Mouse (Mus musculus) ovary, postnatal 14 days (tissue): ENCODE data around the gene Wasf3.
"Not testable (repeated sequence)": the region's sequence is repeated elsewhere in the genome, so short reads cannot be mapped to it uniquely, and the experiment has no call there.

ENCODE experiments used
- DNase-seq: peaks from one replicate; pipeline ENCODE4 v3.0.0; 2022; ENCODE audit warnings: low spot score

Wasf3 gene

DNA sequence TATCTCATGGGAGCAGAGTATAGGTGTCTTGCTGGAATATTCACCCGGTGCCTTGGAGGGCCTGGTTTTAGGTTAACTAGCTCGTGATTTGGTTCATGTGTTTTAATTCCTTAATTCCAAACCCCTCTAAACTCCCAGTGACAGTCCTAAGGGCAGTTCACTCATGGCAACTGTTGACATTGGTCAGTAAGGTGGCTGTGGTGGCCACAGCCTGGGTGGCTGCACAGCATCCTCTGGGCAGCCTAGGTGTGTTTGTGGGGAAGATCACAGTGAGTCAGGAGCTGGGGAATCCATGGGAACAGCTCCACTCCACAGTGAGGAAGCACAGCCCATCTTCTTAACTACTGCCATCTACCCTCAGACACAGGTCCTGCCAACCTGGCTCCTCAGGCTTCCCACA lies 61.8 kb downstream of the Wasf3 start:
- DNase-seq: no peak

DNA sequence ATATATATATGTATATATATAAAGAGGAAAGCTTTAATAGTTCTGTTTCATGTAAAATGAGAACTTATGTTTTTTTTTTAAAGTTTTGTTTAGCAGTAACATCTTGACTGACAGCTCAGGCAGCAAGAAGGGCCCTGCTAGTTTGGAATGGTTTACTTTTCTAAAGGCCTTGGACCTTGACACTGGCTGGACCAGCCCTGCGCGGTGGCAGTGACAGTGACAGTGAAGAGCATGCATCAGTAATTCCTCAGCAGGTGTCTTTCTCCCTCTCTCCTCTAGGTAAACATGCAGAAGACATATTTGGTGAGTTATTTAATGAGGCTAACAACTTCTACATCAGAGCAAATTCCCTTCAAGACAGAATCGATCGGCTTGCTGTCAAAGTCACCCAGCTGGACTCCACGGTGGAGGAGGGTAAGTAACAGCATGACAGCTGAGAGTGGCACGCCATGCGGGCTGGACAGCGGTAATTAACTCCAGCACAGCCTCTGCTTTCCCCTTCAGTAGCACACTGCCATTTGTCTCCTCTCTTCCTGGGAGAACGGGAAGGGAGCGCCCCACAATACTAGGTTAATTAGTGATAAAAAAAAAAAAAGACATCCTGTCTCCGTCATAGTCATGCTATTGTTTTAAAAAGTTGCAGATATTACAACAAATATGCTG lies 66.9 kb downstream of the Wasf3 start:
- DNase-seq: no peak

DNA sequence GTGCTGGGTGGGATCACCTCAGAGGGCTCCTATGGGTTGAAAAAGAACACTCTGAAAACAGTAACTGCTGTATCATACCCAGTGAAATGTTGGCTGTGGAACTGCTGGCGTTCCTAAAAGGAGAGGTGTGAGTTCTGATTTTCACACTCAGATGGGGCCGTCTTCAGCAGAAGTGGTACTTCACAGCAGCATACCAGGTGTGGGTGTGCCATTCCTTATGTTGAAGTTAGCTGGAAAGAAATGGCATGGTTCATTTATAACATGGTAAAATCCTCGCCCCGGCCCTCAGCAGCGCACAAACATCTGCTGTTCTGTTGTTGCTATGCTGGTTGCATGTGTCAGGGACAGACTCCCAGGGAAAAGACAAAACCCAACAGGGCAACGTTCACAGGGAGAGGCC lies 68.8 kb downstream of the Wasf3 start:
- DNase-seq: no peak

DNA sequence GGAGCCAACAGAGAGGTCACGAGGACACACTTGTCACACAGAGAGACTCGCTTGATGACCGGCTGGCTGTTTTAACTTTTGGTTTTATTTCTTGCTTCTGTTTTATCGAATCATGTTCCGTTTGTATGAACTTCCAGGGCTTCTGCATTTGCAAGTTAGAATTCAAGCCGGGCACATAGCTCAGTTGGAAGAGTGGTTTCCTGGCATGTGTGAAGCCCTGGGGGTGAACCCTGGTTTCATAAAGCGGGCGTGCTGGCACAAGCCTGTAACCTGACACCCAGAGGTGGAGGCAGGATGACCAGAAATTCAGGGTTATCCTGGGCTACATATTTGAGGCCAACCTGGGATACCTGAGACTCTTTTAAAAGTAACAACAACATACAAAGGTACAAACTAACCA lies 76.8 kb downstream of the Wasf3 start:
- no peak for DNase-seq

DNA sequence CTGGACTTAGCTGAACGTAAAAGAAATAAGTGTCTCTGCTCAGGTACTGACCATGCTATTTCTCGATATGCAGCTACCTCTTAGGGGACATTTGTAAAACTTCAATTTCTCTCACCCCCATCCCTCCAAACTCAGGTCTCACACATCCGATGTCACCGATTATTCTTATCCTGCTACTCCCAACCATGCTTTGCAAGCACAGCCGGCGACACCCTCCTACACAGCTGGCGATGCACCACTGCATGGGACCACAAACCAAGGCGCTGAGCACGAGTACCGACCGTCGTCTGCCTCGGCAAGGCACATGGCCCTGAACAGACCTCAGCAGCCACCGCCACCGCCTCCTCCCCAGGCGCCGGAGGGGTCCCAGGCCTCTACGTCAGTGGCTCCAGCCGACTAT lies 81.9 kb downstream of the Wasf3 start:
- no peak for DNase-seq

DNA sequence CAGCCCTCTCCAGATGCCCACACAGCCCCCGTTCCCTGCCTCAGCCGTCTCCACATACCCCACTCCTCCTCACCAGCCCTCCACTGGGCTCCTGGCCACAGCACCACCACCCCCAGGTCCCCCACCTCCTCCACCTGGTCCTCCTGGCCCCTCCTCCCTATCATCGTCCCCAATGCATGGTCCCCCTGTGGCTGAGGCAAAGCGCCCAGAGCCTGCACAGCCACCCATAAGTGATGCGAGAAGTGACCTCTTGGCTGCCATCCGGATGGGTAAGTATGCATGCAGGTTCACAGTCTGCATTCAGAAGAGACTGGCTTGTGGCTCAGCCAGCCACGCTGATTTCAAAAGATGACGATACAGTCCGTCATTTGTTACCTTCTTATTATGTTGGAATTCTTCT lies 83.5 kb downstream of the Wasf3 start:
- DNase-seq: no peak

DNA sequence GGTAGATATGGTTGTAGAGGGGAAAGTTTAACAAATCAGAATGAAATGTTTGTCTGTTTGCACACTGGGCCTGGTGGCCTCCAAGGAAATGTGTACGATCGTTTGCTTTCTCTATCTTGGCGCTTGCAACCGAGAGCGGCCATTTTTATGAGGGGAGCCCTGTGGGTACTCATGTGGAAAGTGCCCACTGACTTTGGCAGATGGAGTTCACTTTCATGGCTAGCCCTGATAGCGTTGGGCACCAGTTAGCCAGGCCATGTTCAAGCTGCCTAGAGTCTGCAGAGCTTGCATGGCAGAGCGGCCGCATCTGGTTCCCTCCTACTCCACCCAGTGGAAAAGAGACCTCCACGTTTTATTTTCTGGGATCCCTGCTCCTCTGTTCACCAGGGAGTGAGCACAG lies 86.0 kb downstream of the Wasf3 start:
- no peak for DNase-seq

DNA sequence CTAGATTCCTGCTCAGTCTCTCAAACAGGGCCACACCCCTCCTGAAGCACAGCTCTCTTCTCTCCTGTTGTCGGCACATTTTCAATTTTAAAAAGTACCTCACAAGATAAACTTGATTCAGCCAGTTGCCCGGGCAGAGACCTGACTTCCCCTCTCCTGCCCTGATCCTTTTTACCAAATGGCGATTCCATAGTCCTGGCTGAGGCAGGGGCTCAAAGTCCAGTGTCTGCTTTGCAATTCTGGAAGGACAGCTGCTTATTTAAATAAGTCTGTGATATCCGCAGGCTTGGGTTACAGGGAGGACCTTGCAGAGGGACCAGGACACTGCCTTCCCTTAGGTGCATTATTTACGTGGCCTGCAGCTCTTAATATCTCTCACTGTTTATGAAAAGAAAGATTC lies 86.5 kb downstream of the Wasf3 start:
- DNase-seq: no peak

DNA sequence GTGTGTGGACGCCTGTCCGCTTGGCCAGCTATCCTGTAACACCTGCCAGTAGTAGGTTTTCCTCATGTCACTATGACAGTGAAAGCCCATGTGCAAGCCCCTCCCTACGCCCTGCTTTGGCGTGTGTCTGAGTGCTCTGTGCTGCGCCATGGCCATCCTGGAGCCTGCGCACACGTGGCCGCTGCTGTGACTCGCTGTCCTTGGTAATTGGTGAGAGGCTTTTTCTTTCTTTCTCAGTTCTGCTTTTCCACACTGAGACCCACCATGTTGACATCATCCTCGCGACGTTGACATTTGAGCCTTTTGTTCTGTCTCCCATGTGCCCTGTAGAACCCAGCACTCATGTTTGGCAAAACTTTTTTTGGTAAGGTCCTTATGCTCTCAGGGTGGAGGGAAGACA lies 87.0 kb downstream of the Wasf3 start:
- no peak for DNase-seq

DNA sequence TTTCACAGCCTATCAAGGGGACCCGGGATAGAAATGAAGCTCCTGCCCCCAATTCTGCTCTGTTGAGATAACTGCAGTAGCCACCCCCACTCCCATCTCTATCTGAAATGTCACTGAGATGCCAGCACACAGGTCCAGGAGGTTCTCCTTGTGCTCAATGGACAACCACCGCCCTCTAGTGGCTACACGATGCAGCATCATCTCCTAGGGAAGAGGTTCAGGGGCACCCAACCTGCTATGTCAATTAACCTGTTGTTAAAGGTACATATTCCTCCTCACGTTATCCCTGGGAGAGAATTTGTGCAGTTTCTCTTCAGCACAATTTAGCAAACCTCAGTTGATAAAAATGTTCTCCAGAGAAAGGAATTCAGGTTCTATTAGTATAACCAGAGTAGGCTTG lies 94.8 kb downstream of the Wasf3 start:
- DNase-seq: peak; percentile 12

DNA sequence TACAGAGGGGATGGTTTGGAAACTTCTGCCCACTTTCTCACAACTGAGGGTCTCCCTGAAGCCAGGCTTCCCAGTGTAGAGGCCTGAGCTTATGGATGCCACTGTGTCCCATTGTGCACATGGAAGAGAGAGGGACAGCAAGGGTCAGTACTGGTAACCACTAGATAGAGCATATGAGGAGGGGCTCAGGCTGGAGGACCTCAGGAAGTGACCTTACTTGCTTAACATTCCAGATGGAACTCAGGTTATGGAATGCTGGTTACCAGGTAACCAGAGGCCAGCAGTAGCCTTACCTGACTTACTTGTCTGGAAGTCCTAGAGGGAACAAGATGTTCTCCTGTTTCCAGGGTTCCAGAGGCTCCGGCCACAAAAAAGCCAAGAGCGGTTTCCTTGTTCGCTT lies 96.9 kb downstream of the Wasf3 start, which contains the start of gene Gm6408:
Gene Gm6408, plus strand, starts transcription at position 301 of the 400 bp plus-strand sequence.
- DNase-seq: not testable (repeated sequence)

DNA sequence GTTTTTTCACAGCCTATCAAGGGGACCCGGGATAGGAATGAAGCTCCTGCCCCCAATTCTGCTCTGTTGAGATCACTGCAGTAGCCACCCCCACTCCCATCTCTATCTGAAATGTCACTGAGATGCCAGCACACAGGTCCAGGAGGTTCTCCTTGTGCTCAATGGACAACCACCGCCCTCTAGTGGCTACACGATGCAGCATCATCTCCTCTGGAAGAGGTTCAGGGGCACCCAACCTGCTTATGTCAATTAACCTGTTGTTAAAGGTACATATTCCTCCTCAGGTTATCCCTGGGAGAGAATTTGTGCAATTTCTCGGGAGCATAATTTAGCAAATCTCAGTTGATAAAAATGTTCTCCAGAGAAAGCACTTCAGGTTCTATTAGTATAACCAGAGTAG lies 104.2 kb downstream of the Wasf3 start:
- peak; percentile 5 for DNase-seq

DNA sequence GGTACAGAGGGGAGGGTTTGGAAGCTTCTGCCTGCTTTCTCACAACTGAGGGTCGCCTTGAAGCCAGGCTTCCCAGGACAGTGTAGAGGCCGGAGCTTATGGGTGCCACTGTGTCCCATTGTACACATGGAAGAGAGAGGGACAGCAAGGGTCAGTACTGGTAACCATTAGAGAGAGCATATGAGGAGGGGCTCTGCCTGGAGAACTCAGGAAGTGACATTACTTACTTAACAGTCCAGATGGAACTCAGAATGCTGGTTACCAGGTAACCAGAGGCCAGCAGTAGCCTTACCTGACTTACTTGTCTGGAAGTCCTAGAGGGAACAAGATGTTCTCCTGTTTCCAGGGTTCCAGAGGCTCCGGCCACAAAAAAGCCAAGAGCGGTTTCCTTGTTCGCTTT lies 106.3 kb downstream of the Wasf3 start, which contains the start of gene Gm6370:
Gene Gm6370, plus strand, starts transcription at position 301 of the 400 bp plus-strand sequence.
- not testable (repeated sequence) for DNase-seq

DNA sequence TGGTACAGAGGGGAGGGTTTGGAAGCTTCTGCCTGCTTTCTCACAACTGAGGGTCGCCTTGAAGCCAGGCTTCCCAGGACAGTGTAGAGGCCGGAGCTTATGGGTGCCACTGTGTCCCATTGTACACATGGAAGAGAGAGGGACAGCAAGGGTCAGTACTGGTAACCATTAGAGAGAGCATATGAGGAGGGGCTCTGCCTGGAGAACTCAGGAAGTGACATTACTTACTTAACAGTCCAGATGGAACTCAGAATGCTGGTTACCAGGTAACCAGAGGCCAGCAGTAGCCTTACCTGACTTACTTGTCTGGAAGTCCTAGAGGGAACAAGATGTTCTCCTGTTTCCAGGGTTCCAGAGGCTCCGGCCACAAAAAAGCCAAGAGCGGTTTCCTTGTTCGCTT lies 117.3 kb downstream of the Wasf3 start, which contains the start of gene 4930449I24Rik:
Gene 4930449I24Rik, plus strand, starts transcription at position 301 of the 400 bp plus-strand sequence.
- DNase-seq: not testable (repeated sequence)

DNA sequence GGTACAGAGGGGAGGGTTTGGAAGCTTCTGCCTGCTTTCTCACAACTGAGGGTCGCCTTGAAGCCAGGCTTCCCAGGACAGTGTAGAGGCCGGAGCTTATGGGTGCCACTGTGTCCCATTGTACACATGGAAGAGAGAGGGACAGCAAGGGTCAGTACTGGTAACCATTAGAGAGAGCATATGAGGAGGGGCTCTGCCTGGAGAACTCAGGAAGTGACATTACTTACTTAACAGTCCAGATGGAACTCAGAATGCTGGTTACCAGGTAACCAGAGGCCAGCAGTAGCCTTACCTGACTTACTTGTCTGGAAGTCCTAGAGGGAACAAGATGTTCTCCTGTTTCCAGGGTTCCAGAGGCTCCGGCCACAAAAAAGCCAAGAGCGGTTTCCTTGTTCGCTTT lies 129.0 kb downstream of the Wasf3 start, which contains the start of gene Gm3402:
Gene Gm3402, plus strand, starts transcription at position 301 of the 400 bp plus-strand sequence.
- not testable (repeated sequence) for DNase-seq
